Mouse (Mus musculus): ENCODE results near the gene Cdpf1. TPM values are rescaled to one million over a fixed set of nuclear protein-coding genes. Genes with fewer than 3 reads are reported as not detected.

The Cdpf1 gene
- polyA plus RNA-seq (2015; fragmentation: Nextera tagmentation; extraction: Ambion mirVana) = 39.2 and 42.1 TPM in 2 replicates

GRCm38 (mm10) chr15:85811535-85812277 lies at the start of gene Cdpf1:
Cdpf1 (minus strand) TSS chr15:85811697.

GRCm38 (mm10) chr15:85859490-85860031 lies 48.1 kb upstream of the Cdpf1 start, which contains the start of gene Gtse1:
Gtse1 (plus strand) TSS chr15:85859745.

GRCm38 (mm10) chr15:85831954-85832590 lies 20.6 kb upstream of the Cdpf1 start, which contains the start of gene Ttc38:
Ttc38 (plus strand) TSS chr15:85832306.

GRCm38 (mm10) chr15:85821203-85822010 lies 9.9 kb upstream of the Cdpf1 start, which contains the start of gene Pkdrej:
Pkdrej (minus strand) TSS chr15:85821734.

Other genes starting within 250 kb of the Cdpf1 start
- gene Wnt7b, start 229.2 kb downstream of the Cdpf1 start, polyA plus RNA-seq (2015; fragmentation: Nextera tagmentation; extraction: Ambion mirVana) = 1.2 TPM in 1 of 2 replicates, not detected in the other
- gene Ppara, start 76.7 kb downstream of the Cdpf1 start, polyA plus RNA-seq (2015; fragmentation: Nextera tagmentation; extraction: Ambion mirVana) = 22.5 and 40.1 TPM in 2 replicates
- gene Pkdrej, start 10.0 kb upstream of the Cdpf1 start, polyA plus RNA-seq (2015; fragmentation: Nextera tagmentation; extraction: Ambion mirVana) = 0.19 TPM in 2 replicates
- 3.0 and 3.7 TPM in 2 replicates for gene Ttc38, start 20.6 kb upstream of the Cdpf1 start, polyA plus RNA-seq (2015; fragmentation: Nextera tagmentation; extraction: Ambion mirVana)
- gene Gtse1, start 48.0 kb upstream of the Cdpf1 start, polyA plus RNA-seq (2015; fragmentation: Nextera tagmentation; extraction: Ambion mirVana) = 3.7 and 4.6 TPM in 2 replicates
- 36.1 and 37.2 TPM in 2 replicates for gene Trmu, start 67.6 kb upstream of the Cdpf1 start, polyA plus RNA-seq (2015; fragmentation: Nextera tagmentation; extraction: Ambion mirVana)
- 0.17 and 0.26 TPM in 2 replicates for gene Celsr1, start 222.1 kb upstream of the Cdpf1 start, polyA plus RNA-seq (2015; fragmentation: Nextera tagmentation; extraction: Ambion mirVana)
- 5.0 and 5.8 TPM in 2 replicates for gene Gramd4, start 246.0 kb upstream of the Cdpf1 start, polyA plus RNA-seq (2015; fragmentation: Nextera tagmentation; extraction: Ambion mirVana)

All from skeletal muscle tissue, postnatal 0 days (tissue).